In genomic region chr5:63675934-63676333, GRCm38 (mm10) we compare ENCODE assay signal across 12 mouse cellular contexts. TPM values are rescaled to one million over a fixed set of nuclear protein-coding genes. Genes with fewer than 3 reads are reported as not detected.
"Had no signal": no experiment of that assay in that cellular context is flagged by ENCODE, and none has a peak within 500 bp of the region (broad histone marks: within the 10 kb centered on the region; RNA-seq: fewer than 3 reads in every experiment).

No protein-coding gene starts in this region.

- H3K4me3 ChIP-seq: liver, embryonic 13.5 days had no signal

- H3K27me3 ChIP-seq: liver, embryonic 13.5 days had no signal

- H3K9ac ChIP-seq: liver, embryonic 13.5 days had no signal

- H3K27ac ChIP-seq: liver, embryonic 13.5 days had no signal

- ATAC-seq: intestine, postnatal 0 days had no signal

- H3K36me3 ChIP-seq: liver, embryonic 13.5 days had no signal

- DNase-seq: liver, embryonic 13.5 days; lung, adult 2 months; lung, postnatal 14 days; lung, postnatal 4 days; midbrain, embryonic 14.5 days; thymus, adult 18-20 months; thymus, postnatal 36 days had no signal

- H3K9me3 ChIP-seq: liver, embryonic 13.5 days had no signal

- H3K4me2 ChIP-seq: liver, embryonic 13.5 days; midbrain, embryonic 11.5 days had no signal

- H3K4me1 ChIP-seq: liver, embryonic 13.5 days had no signal

RNA-seq across cellular contexts. Expression of gene Nwd2, which starts 27.0 kb away (rescaled TPM):
- polyA plus RNA-seq: liver, adult 2 months; small intestine, adult 2 months; spleen, adult 2 months had no signal
